Mouse (Mus musculus): ENCODE measurements around the gene Tln2.

DNA sequence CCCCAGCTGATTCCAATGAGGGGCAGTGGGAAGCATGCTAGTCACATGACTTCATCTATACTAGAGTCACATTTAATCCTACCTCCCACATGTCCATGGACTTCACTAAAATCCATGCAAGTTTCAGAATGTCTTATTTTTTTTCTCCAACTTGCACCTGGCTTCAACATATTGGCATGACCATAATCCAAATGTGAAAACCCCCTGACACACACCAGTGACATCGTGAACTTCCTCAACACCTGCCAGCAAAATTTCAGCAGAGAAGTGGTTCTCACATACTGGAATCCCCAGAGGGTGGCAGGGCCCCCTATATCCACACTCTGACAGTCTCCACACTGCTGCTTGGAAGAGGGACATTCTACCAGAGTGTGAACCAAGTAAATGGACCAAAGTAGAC lies 57.7 kb downstream of the Tln2 start:
- TF ChIP-seq CTCF (IDR thresholded peaks at IDR 0.05; ENCODE audit: insufficient read depth, low read depth, low read length) (no peak), POLR2A (IDR thresholded peaks at IDR 0.05; ENCODE audit: insufficient read depth, low read depth, low read length) (no peak)

Data from olfactory bulb, adult 2 months (tissue).